Mouse (Mus musculus): ENCODE results near the gene Serp2.

DNA sequence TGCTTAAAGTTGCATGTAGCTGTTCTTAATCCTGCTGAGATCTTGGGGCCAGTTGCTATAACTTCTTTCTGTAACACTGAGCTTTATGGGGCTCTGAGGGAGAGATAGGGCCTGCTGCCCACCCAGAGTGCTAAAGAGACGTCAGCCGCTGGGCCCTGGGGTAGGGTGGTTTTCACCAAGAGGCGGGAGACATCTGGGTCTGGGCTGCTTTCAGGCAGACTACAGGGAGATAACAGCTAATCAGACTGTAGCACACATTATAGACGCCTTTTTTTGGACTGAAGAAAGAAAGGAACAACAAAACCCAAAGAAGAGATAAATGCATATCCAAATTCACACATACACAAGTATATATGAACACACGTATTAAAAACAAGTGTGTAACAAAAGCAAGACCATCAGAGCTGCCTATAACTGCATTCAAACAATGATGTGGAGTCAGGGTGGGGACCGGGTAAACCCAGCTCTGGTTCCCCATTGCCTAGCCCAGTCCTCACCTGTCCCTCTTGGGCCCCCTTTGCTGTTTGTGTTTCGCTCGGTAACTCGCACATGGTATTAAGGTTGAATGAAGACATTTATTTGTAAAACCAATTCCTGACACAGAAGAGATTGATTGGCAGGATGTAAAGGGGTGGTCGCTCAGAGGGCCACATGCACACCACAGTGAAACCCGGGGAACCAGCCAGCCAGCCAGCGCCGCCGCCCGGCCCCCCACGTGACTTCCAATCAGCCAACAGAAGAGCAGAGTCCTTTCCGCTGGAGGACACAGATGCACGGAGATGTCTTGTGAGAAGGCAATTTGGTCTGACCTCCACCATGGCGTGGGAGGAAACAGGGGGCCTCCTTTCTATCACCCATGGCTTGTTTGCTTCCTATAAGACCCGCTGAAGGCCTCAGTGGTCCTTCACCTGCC lies 24.2 kb downstream of the Serp2 start:
- TF ChIP-seq POLR2A (IDR thresholded peaks at IDR 0.05; ENCODE audit: insufficient read depth, low read depth, low read length) (no peak), CTCF (IDR thresholded peaks at IDR 0.05; ENCODE audit: insufficient read depth, low read depth, low read length) (no peak)

Measured in olfactory bulb, adult 2 months (tissue).